Mouse (Mus musculus): ENCODE results near the gene Nos3. TPM values are rescaled to one million over a fixed set of nuclear protein-coding genes. Genes with fewer than 3 reads are reported as not detected.
A peak's percentile ranks its signal among the peaks of the same experiment; 100 is the strongest.

The Nos3 gene
- polyA plus RNA-seq (2014; fragmentation: Nextera tagmentation; extraction: Ambion mirVana): 6.1 and 6.7 TPM in 2 replicates

- ATAC-seq (ENCODE audit: insufficient read depth, low FRiP score, low TSS enrichment) (no peak), DNase-seq (ENCODE audit: low spot score) (no peak)
- Histone ChIP-seq H3K27me3 (ENCODE audit: control insufficient read depth, insufficient read depth, low read length) (no peaks in the 10 kb centered on the region), H3K9ac (ENCODE audit: low read length) (no peak within 1 kb of the TSS; the same call in 1 of the 2 replicates), H3K4me1 (ENCODE audit: control insufficient read depth, insufficient read depth, low read length) (no peaks in the 10 kb centered on the region), H3K36me3 (ENCODE audit: control insufficient read depth, insufficient read depth, low read length) (no peaks in the 10 kb centered on the region), H3K27ac (ENCODE audit: low read depth, low read length) (no peak within 1 kb of the TSS), H3K4me3 (ENCODE audit: low read depth, low read length) (no peak within 1 kb of the TSS), H3K4me2 (ENCODE audit: low read depth) (no peak within 1 kb of the TSS), H3K9me3 (ENCODE audit: control insufficient read depth, low read length) (no peaks in the 10 kb centered on the region)
- WGBS: 57% methylated on average over 12 of the region's 12 CpGs
Observed at GRCm38 (mm10) chr5:24364508-24364907, at the start of gene Nos3. Gene Nos3, plus strand, starts transcription at chr5:24364810.

DNA sequence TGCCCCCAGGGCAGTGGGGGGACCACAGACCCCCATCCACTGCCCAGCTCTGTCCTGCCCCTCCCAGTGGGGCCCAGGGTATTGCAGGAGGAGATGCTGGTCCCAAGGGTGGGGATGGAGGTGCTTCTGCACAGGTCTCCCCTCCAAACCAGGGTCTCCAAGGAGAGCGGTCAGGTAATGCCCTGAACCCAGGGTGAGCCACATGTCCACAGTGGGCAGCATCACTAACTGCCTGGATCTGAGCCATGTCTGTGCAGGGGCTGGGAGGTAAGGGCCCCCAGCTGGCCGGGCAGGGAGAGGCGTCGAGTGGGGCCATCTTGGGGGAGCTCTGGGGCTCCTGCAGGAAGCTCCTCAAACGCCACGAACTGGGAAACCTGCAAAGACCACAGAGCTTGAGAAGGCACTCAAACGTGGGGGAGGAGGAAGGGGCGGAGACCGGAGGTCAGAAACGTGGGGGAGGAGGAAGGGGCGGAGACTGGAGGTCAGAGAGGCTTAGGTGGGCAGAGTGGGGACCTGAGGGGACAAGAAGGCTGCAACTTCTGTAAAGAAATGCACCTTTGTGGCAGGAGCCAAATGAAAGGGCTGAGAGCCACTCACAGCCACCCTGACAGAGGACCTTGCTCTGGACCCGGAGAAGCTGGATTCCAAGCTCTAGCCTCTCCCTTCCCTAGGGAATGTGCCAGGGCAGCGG is 44.7 kb upstream of the Nos3 start:
- Histone ChIP-seq H3K9me3 (ENCODE audit: control insufficient read depth, low read length) (no peaks in the 10 kb centered on the region), H3K27ac (ENCODE audit: low read depth, low read length) (0 out of 2 replicates have a peak overlapping the region, but pooled peaks have one; percentile 4), H3K4me3 (ENCODE audit: low read depth, low read length) (no peak overlapping the region), H3K9ac (ENCODE audit: low read length) (peak overlapping the region; percentile 8), H3K36me3 (ENCODE audit: control insufficient read depth, insufficient read depth, low read length) (0 out of 2 replicates have a peak, but pooled peaks cover 4% of the 10 kb centered on the region), H3K4me1 (ENCODE audit: control insufficient read depth, insufficient read depth, low read length) (peaks cover 32% of the 10 kb centered on the region), H3K4me2 (ENCODE audit: low read depth) (peak overlapping the region; percentile 19), H3K27me3 (ENCODE audit: control insufficient read depth, insufficient read depth, low read length) (no peaks in the 10 kb centered on the region)
- DNase-seq (ENCODE audit: low spot score): peak; percentile 39
- WGBS: 14% methylated on average over 13 of the region's 13 CpGs
- no peak for ATAC-seq (ENCODE audit: insufficient read depth, low FRiP score, low TSS enrichment)

DNA sequence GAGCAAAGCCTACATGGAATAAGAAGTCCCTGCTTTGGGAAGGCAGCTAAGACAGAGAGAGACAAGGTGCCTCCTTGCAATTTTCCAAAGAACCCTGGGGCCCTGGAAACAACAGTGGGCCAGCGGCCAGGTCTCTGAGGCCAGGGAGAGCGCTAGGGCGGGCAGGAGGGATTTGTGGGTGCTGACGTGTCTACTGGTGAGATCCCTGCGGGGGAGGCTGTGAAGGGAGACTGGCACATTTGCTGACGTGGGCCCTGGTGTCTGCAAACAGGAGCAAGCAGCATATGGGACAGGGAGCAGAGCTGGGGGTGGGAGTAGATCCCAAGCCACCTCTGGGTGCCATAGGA is 44.2 kb upstream of the Nos3 start:
- no peaks in the 10 kb centered on the region for H3K27me3 ChIP-seq (ENCODE audit: control insufficient read depth, insufficient read depth, low read length)
- H3K9me3 ChIP-seq (ENCODE audit: control insufficient read depth, low read length): no peaks in the 10 kb centered on the region
- H3K4me1 ChIP-seq (ENCODE audit: control insufficient read depth, insufficient read depth, low read length): peaks cover 32% of the 10 kb centered on the region
- DNase-seq (ENCODE audit: low spot score) (no peak), ATAC-seq (ENCODE audit: insufficient read depth, low FRiP score, low TSS enrichment) (no peak)
- H3K4me3 ChIP-seq (ENCODE audit: low read depth, low read length): no peak overlapping the region
- peaks cover 6% of the 10 kb centered on the region; the same call in 1 of the 2 replicates for H3K36me3 ChIP-seq (ENCODE audit: control insufficient read depth, insufficient read depth, low read length)
- 42% methylated on average over 6 of the region's 6 CpGs for WGBS
- peak overlapping the region; percentile 19 for H3K4me2 ChIP-seq (ENCODE audit: low read depth)
- peak overlapping the region; percentile 8 for H3K9ac ChIP-seq (ENCODE audit: low read length)
- 0 out of 2 replicates have a peak overlapping the region, but pooled peaks have one; percentile 4 for H3K27ac ChIP-seq (ENCODE audit: low read depth, low read length)

GRCm38 (mm10) chr5:24320894-24321293 is 43.7 kb upstream of the Nos3 start:
- WGBS: 35% methylated on average over 5 of the region's 5 CpGs
- ATAC-seq (ENCODE audit: insufficient read depth, low FRiP score, low TSS enrichment) (no peak), DNase-seq (ENCODE audit: low spot score) (no peak)
- peak overlapping the region; percentile 45 for H3K4me2 ChIP-seq (ENCODE audit: low read depth)
- H3K27ac ChIP-seq (ENCODE audit: low read depth, low read length): no peak overlapping the region
- no peaks in the 10 kb centered on the region for H3K9me3 ChIP-seq (ENCODE audit: control insufficient read depth, low read length)
- H3K4me1 ChIP-seq (ENCODE audit: control insufficient read depth, insufficient read depth, low read length): peaks cover 32% of the 10 kb centered on the region
- peak overlapping the region; percentile 6; the same call in 1 of the 2 replicates for H3K9ac ChIP-seq (ENCODE audit: low read length)
- peaks cover 9% of the 10 kb centered on the region; the same call in 1 of the 2 replicates for H3K36me3 ChIP-seq (ENCODE audit: control insufficient read depth, insufficient read depth, low read length)
- no peak overlapping the region for H3K4me3 ChIP-seq (ENCODE audit: low read depth, low read length)
- no peaks in the 10 kb centered on the region for H3K27me3 ChIP-seq (ENCODE audit: control insufficient read depth, insufficient read depth, low read length)

GRCm38 (mm10) chr5:24321711-24322682 is 42.6 kb upstream of the Nos3 start:
- DNase-seq (ENCODE audit: low spot score) (peak; percentile 72), ATAC-seq (ENCODE audit: insufficient read depth, low FRiP score, low TSS enrichment) (peak; percentile 57)
- no peaks in the 10 kb centered on the region for H3K27me3 ChIP-seq (ENCODE audit: control insufficient read depth, insufficient read depth, low read length)
- WGBS: 3% methylated on average over 22 of the region's 22 CpGs
- peak overlapping the region; percentile 68 for H3K9ac ChIP-seq (ENCODE audit: low read length)
- H3K9me3 ChIP-seq (ENCODE audit: control insufficient read depth, low read length): no peaks in the 10 kb centered on the region
- peaks cover 32% of the 10 kb centered on the region for H3K4me1 ChIP-seq (ENCODE audit: control insufficient read depth, insufficient read depth, low read length)
- peaks cover 9% of the 10 kb centered on the region; the same call in 1 of the 2 replicates for H3K36me3 ChIP-seq (ENCODE audit: control insufficient read depth, insufficient read depth, low read length)
- H3K4me3 ChIP-seq (ENCODE audit: low read depth, low read length): peak overlapping the region; percentile 13; the same call in 1 of the 2 replicates
- peak overlapping the region; percentile 45 for H3K4me2 ChIP-seq (ENCODE audit: low read depth)
- peak overlapping the region; percentile 71 for H3K27ac ChIP-seq (ENCODE audit: low read depth, low read length)

DNA sequence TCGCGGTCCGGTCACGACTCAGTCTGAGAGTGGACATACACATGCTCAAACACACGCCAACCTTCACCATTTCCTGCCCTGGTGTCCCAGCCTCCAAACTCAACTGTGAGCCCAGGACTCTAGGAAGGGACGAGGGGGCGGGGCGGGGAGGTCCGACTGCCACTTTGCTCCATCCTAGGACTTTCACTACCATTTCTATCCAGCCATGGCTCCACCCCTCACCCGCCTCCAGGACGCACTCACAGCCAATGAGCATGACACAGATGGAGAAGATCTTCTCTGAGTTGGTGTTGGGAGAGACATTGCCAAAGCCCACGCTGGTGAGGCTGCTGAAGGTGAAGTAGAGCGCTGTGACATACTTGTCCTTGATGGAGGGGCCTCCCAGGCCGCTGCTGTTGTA is 39.4 kb upstream of the Nos3 start:
- Histone ChIP-seq H3K4me2 (ENCODE audit: low read depth) (no peak overlapping the region), H3K4me3 (ENCODE audit: low read depth, low read length) (no peak overlapping the region), H3K27ac (ENCODE audit: low read depth, low read length) (no peak overlapping the region), H3K27me3 (ENCODE audit: control insufficient read depth, insufficient read depth, low read length) (no peaks in the 10 kb centered on the region), H3K36me3 (ENCODE audit: control insufficient read depth, insufficient read depth, low read length) (peaks cover 9% of the 10 kb centered on the region; the same call in 1 of the 2 replicates), H3K9ac (ENCODE audit: low read length) (no peak overlapping the region), H3K4me1 (ENCODE audit: control insufficient read depth, insufficient read depth, low read length) (peaks cover 49% of the 10 kb centered on the region), H3K9me3 (ENCODE audit: control insufficient read depth, low read length) (no peaks in the 10 kb centered on the region)
- 47% methylated on average over 14 of the region's 14 CpGs for WGBS
- no peak for DNase-seq (ENCODE audit: low spot score)
- ATAC-seq (ENCODE audit: insufficient read depth, low FRiP score, low TSS enrichment): no peak

DNA sequence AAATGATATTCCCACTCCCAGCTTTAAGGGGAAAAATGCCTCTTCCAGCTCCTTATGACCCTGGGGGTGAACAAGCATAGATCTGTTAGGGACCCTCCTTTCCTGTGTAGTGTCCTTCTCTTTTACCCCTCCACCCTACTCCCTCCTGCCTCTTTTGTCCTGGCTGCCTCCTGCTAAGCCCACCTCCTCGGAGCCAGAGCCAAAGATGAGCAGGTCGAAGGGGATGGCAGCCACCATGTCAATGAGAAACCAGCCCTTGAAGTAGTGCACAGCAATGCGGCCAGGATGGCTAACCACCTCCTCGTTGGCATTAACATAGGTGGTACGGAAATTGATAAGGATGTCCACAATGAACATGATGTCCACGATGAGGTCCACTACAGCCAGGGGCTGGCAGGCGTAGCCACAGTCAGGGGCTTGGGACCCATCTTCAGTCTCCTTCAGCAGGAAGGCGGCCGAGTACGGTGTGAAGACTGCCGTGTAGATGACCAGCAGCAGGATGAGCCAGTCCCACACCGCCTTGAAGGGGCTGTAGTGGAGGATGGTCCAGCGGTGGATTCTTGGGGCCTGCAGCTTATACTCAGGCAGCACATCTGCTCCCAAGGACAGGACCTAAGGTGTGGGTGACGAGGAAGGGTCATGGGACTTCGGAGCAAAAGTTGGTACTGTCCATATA is 38.3 kb upstream of the Nos3 start:
- Histone ChIP-seq H3K27me3 (ENCODE audit: control insufficient read depth, insufficient read depth, low read length) (no peaks in the 10 kb centered on the region), H3K4me2 (ENCODE audit: low read depth) (no peak overlapping the region), H3K4me3 (ENCODE audit: low read depth, low read length) (no peak overlapping the region), H3K27ac (ENCODE audit: low read depth, low read length) (no peak overlapping the region), H3K9me3 (ENCODE audit: control insufficient read depth, low read length) (no peaks in the 10 kb centered on the region), H3K36me3 (ENCODE audit: control insufficient read depth, insufficient read depth, low read length) (peaks cover 9% of the 10 kb centered on the region; the same call in 1 of the 2 replicates), H3K4me1 (ENCODE audit: control insufficient read depth, insufficient read depth, low read length) (peaks cover 40% of the 10 kb centered on the region), H3K9ac (ENCODE audit: low read length) (no peak overlapping the region)
- no peak for DNase-seq (ENCODE audit: low spot score)
- 91% methylated on average over 15 of the region's 15 CpGs for WGBS
- no peak for ATAC-seq (ENCODE audit: insufficient read depth, low FRiP score, low TSS enrichment)

GRCm38 (mm10) chr5:24326842-24327417 is 37.7 kb upstream of the Nos3 start:
- peaks cover 9% of the 10 kb centered on the region; the same call in 1 of the 2 replicates for H3K36me3 ChIP-seq (ENCODE audit: control insufficient read depth, insufficient read depth, low read length)
- H3K4me3 ChIP-seq (ENCODE audit: low read depth, low read length): no peak overlapping the region
- H3K27ac ChIP-seq (ENCODE audit: low read depth, low read length): no peak overlapping the region
- H3K9me3 ChIP-seq (ENCODE audit: control insufficient read depth, low read length): no peaks in the 10 kb centered on the region
- no peak overlapping the region for H3K9ac ChIP-seq (ENCODE audit: low read length)
- WGBS: 83% methylated on average over 4 of the region's 4 CpGs
- peaks cover 35% of the 10 kb centered on the region for H3K4me1 ChIP-seq (ENCODE audit: control insufficient read depth, insufficient read depth, low read length)
- no peaks in the 10 kb centered on the region for H3K27me3 ChIP-seq (ENCODE audit: control insufficient read depth, insufficient read depth, low read length)
- DNase-seq (ENCODE audit: low spot score): no peak
- ATAC-seq (ENCODE audit: insufficient read depth, low FRiP score, low TSS enrichment): no peak
- H3K4me2 ChIP-seq (ENCODE audit: low read depth): no peak overlapping the region

Measured in neural tube, embryonic 11.5 days (tissue).